Mouse (Mus musculus): ENCODE data around the gene Nat8f2. TPM values are rescaled to one million over a fixed set of nuclear protein-coding genes. Genes with fewer than 3 reads are reported as not detected.

Nat8f2 gene
- not detected for polyA plus RNA-seq (2017; shearing (Covaris generic))

GRCm38 (mm10) chr6:85869006-85869405 lies at the start of gene Nat8f2:
TSS of gene Nat8f2 (minus strand) at chr6:85869158.

DNA sequence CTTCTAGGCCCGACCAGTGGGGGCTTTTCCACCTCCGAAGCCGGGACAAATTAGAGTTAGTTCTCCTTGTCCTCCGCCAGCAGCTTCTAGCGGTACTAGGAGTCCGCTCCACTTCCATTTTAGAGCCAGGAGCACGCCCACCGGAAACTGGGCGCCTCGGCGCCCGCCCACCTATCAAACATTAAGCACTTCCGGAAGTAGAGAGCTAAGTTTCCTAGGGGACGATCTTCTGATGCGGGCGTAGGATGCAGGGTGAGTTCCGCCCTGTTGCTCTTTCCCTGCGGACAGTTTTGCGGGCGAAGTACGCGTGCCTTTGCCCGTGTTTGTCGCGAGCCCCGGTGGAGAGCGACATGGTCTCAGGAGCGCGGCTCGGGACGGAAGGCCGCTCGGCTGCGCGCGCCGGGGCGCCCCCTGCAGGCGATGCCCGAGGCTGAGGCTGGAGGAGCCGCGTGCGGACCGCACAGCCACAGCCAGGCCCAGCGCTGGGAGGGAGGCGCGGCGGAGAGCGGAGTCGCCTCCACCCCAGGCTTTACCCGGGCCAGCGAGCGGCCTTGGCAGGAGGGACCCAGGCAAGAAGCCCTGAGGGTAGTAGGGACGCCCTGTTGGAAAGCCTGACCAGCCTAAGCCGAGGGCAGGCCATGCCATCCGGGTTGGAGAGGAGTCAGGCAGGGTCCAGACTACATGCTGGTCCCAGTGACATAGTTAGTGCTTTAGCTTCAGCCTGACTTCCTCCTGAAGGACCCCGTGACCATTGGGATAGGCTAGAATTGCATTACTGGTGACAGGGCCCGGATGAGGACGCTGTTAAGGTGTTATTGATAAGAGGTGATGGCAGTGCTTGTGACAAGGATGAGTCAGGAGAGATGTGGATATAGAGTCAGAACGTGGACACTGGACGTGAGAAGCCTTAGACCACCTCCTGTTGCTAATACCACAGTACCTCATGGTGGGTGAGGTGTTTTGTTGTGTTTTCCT lies 46.9 kb upstream of the Nat8f2 start, which contains the start of gene Nat8f1:
Gene Nat8f1 (minus strand): TSS at position 149 of the 975 bp plus-strand sequence.

DNA sequence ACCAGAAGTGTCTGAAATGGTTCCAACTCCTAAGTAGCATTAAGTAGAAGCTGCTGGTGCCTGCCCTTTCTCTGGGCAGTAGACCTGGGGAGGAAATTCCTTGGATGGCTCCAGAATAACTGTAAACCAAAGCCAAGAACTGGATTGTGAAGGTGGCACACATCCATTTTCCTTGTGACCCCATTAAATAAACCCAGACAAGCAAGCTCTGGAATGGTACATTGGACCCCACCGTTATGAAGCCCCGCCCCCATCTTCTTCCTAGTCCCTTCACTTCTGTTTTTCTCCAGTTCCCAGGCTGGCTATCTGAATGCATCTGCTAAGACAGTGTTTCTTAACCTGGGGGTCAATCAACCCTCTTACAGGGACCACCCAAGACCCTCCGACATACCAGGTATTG lies 42.6 kb upstream of the Nat8f2 start, which contains the start of gene Tprkb:
Gene Tprkb (plus strand): TSS at position 279 of the 400 bp plus-strand sequence.

GRCm38 (mm10) chr6:85904642-85905061 lies 35.7 kb upstream of the Nat8f2 start, which contains the start of gene Nat8f4:
TSS of gene Nat8f4 (minus strand) at chr6:85904884.

GRCm38 (mm10) chr6:85831796-85832321 lies 37.1 kb downstream of the Nat8f2 start, which contains the start of gene Nat8:
TSS of gene Nat8 (minus strand) at chr6:85832082.

GRCm38 (mm10) chr6:85820837-85821236 lies 48.1 kb downstream of the Nat8f2 start, which contains the start of the genes Nat8f6 and Nat8f5:
TSS of gene Nat8f6 (minus strand) at chr6:85820954.
TSS of gene Nat8f5 (minus strand) at chr6:85820972.

Other genes starting within 250 kb of the Nat8f2 start
- gene Nat8f7, start 156.0 kb downstream of the Nat8f2 start, polyA plus RNA-seq (2017; shearing (Covaris generic)), result not detected
- not detected for gene Nat8f3, start 103.4 kb downstream of the Nat8f2 start, polyA plus RNA-seq (2017; shearing (Covaris generic))
- gene Nat8f6, start 48.2 kb downstream of the Nat8f2 start, polyA plus RNA-seq (2017; shearing (Covaris generic)), result not detected
- gene Nat8f5, start 48.2 kb downstream of the Nat8f2 start, polyA plus RNA-seq (2017; shearing (Covaris generic)), result not detected
- gene Nat8, start 37.1 kb downstream of the Nat8f2 start, polyA plus RNA-seq (2017; shearing (Covaris generic)), result not detected
- 1.9 TPM for gene Nat8f4, start 35.7 kb upstream of the Nat8f2 start, polyA plus RNA-seq (2017; shearing (Covaris generic))
- gene Tprkb, start 42.7 kb upstream of the Nat8f2 start, polyA plus RNA-seq (2017; shearing (Covaris generic)), result 18.3 TPM
- gene Nat8f1, start 46.5 kb upstream of the Nat8f2 start, polyA plus RNA-seq (2017; shearing (Covaris generic)), result 1.9 TPM
- gene Dusp11, start 92.5 kb upstream of the Nat8f2 start, polyA plus RNA-seq (2017; shearing (Covaris generic)), result 215 TPM
- not detected for gene Figla, start 147.0 kb upstream of the Nat8f2 start, polyA plus RNA-seq (2017; shearing (Covaris generic))
- gene Add2, start 159.5 kb upstream of the Nat8f2 start, polyA plus RNA-seq (2017; shearing (Covaris generic)), result not detected

Measured in effector memory CD4-positive, alpha-beta T cell, adult 5 months (primary cell).